Comparison of ENCODE assay signal across 14 mouse cellular contexts in the genomic region with DNA sequence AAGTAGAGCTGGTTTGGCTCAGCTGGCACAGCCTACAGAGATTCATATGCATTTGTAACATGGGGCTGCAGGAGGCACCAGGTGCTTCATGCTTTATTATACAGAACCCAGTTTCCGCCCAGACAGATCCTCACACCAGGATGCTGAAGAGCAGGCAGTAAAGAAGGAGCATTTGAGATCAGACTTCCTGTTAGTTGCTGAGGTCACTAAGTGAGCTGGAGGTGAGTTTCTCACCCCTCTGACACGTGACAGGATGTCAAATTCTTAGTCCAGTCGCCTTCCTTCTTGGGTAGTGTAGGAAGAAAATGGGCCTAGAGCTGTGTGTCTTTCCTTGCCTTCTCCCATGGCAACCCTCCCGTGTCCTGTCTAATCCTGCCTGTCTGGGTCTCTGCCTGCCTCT.
"Had no signal": no experiment of that assay in that cellular context is flagged by ENCODE, and none has a peak within 500 bp of the region (broad histone marks: within the 10 kb centered on the region; RNA-seq: fewer than 3 reads in every experiment).

No protein-coding gene starts in this region.

- H3K27me3 ChIP-seq: liver, embryonic 15.5 days; neural tube, embryonic 12.5 days; stomach, embryonic 15.5 days had no signal

- H3K36me3 ChIP-seq: limb, embryonic 12.5 days; liver, embryonic 15.5 days; neural tube, embryonic 12.5 days; stomach, embryonic 15.5 days had no signal

- H3K27ac ChIP-seq: limb, embryonic 12.5 days; liver, embryonic 15.5 days; neural tube, embryonic 12.5 days; stomach, embryonic 15.5 days had no signal

- H3K9ac ChIP-seq: limb, embryonic 12.5 days; liver, embryonic 15.5 days; lung, embryonic 14.5 days; neural tube, embryonic 12.5 days; stomach, embryonic 15.5 days had no signal

- H3K4me3 ChIP-seq: limb, embryonic 12.5 days; liver, embryonic 15.5 days; neural tube, embryonic 12.5 days; stomach, embryonic 15.5 days had no signal

- H3K4me1 ChIP-seq: liver, embryonic 15.5 days; neural tube, embryonic 12.5 days; stomach, embryonic 15.5 days had no signal

- DNase-seq: kidney, adult 2 months; kidney, postnatal 25 days; layer of hippocampus, postnatal 36 days; lung, embryonic 14.5 days; lung, postnatal 10 days; lung, postnatal 4 days; retina, postnatal 1 day; right cerebral cortex, postnatal 4 days; thymus, adult 2 months; thymus, postnatal 25 days had no signal
